Mouse (Mus musculus) embryonic facial prominence, embryonic 11.5 days (tissue): Measurements from ENCODE around the gene Ccdc60. TPM values are rescaled to one million over a fixed set of nuclear protein-coding genes. Genes with fewer than 3 reads are reported as not detected.
A peak's percentile ranks its signal among the peaks of the same experiment; 100 is the strongest.

Experiments
- ATAC-seq: fragments of 200-750 bp; cut with Nextera tagmentation; replicated peaks from 2 replicates; pipeline ENCODE4 v1.8.0; 2017; ENCODE audit warnings: low read depth; ENCODE audit not compliant: insufficient number of reproducible peaks, low FRiP score, low TSS enrichment
- DNase-seq: peaks from one replicate; pipeline ENCODE4 v3.0.0-alpha.2; 2015; ENCODE audit warnings: low spot score
- H3K27ac ChIP-seq: fragments of 300-500 bp; sonication (generic); replicated peaks from 2 replicates; pipeline ENCODE4 v1.5.1; 2014; ENCODE audit warnings: mild to moderate bottlenecking, low read depth, low read length, control low read depth
- H3K27me3 ChIP-seq: fragments of 300-500 bp; sonication (generic); 2 replicates; pipeline ENCODE4 v1.6.1; 2014; ENCODE audit warnings: mild to moderate bottlenecking, low read length, moderate library complexity, mixed read lengths; ENCODE audit not compliant: control insufficient read depth, insufficient read depth
- H3K36me3 ChIP-seq: fragments of 300-500 bp; sonication (generic); replicated peaks from 2 replicates; pipeline ENCODE4 v1.6.1; 2014; ENCODE audit warnings: low read depth, mild to moderate bottlenecking, low read length, moderate library complexity, mixed read lengths; ENCODE audit not compliant: control insufficient read depth, insufficient read depth
- H3K4me1 ChIP-seq: fragments of 300-500 bp; sonication (generic); 2 replicates; pipeline ENCODE4 v1.6.1; 2014; ENCODE audit warnings: low read length, mixed read lengths; ENCODE audit not compliant: control insufficient read depth, insufficient read depth
- H3K4me2 ChIP-seq: fragments of 300-500 bp; sonication (generic); 2 replicates; pipeline ENCODE4 v1.6.1; 2014; ENCODE audit warnings: low read depth, mild to moderate bottlenecking, control low read depth, low read length, moderate library complexity
- H3K4me3 ChIP-seq: fragments of 300-500 bp; sonication (generic); 2 replicates; pipeline ENCODE4 v1.5.1; 2014; ENCODE audit warnings: low read depth, low read length, control low read depth
- H3K9ac ChIP-seq: fragments of 300-500 bp; sonication (generic); replicated peaks from 2 replicates; pipeline ENCODE4 v1.6.1; 2014; ENCODE audit warnings: mild to moderate bottlenecking, control low read depth, low read length
- H3K9me3 ChIP-seq: fragments of 300-500 bp; sonication (generic); replicated peaks from 2 replicates; pipeline ENCODE4 v1.6.1; 2016; ENCODE audit warnings: mild to moderate bottlenecking, low read length, inconsistent platforms, mixed read lengths; ENCODE audit not compliant: control insufficient read depth
- WGBS: fragments of 180-500 bp; shearing (Covaris S2); extraction: QIAGEN DNeasy Blood & Tissue Kit; methylation state at CpG from one replicate; pipeline ENCODE4 v1.1.7; 2014; 5-methylcytosine and 5-hydroxymethylcytosine counted together
- polyA plus RNA-seq: library from polyadenylated mRNA; unstranded; fragments of >200 nt; fragmentation: Nextera tagmentation; extraction: Ambion mirVana; gene quantifications from 2 replicates; pipeline ENCODE4 v1.2.1, GENCODE M21; 2014

Ccdc60 gene
- polyA plus RNA-seq, 1 experiment from 2014 or later, result 1.8 TPM

DNA sequence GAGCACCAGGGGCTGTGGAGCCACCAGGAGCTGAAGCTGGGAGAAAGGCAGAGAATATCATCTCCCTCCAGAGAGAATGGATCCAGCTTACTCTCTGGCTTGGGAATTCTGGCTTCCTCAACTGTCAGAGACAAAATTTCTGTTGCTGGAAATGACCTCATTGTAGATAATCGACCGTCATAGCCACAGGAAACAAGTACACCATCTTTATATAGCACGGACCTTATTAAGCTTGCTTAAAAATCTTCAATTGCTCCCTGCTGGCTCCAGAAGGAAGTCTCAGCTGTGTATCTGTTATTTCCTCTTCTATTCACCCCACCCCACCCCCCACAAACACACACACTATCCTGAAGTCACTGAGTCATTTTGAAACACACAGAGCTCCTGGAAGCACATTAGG lies 44.3 kb downstream of the Ccdc60 start:
- H3K27me3 ChIP-seq, result no peaks in the 10 kb centered on the region
- no peak overlapping the region for H3K27ac ChIP-seq
- no peaks in the 10 kb centered on the region for H3K36me3 ChIP-seq
- no peaks in the 10 kb centered on the region for H3K9me3 ChIP-seq
- no peak overlapping the region for H3K4me2 ChIP-seq
- ATAC-seq (no peak), DNase-seq (no peak)
- no peaks in the 10 kb centered on the region for H3K4me1 ChIP-seq
- no peak overlapping the region for H3K9ac ChIP-seq
- 79% methylated on average over 3 of the region's 3 CpGs for WGBS
- no peak overlapping the region for H3K4me3 ChIP-seq

DNA sequence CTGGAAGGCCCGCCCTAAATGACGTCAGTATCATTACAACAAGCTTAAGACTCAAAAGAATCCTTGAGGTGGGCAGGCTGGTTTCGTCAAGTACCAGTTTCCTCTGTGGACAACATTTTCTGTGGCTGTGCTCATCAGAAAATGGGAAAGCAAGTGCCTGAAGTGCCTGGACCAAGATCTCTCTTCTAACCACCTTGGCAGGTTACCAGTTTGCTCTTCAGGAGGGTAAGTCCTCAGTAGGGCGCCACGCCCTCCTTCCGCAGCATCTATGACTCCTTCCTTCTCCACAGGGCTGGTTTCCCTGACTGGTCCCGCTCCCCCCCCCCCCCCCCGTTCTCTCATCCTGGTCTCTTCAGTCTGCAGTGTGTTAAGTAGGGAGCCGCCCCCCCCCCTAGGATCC lies 45.2 kb downstream of the Ccdc60 start:
- H3K4me2 ChIP-seq, result no peak overlapping the region
- no peaks in the 10 kb centered on the region for H3K36me3 ChIP-seq
- no peak overlapping the region for H3K9ac ChIP-seq
- H3K4me3 ChIP-seq, result no peak overlapping the region
- DNase-seq (no peak), ATAC-seq (no peak)
- WGBS, result 73% methylated on average over 9 of the region's 9 CpGs
- no peaks in the 10 kb centered on the region for H3K4me1 ChIP-seq
- no peak overlapping the region for H3K27ac ChIP-seq
- H3K9me3 ChIP-seq, result no peaks in the 10 kb centered on the region
- no peaks in the 10 kb centered on the region for H3K27me3 ChIP-seq

DNA sequence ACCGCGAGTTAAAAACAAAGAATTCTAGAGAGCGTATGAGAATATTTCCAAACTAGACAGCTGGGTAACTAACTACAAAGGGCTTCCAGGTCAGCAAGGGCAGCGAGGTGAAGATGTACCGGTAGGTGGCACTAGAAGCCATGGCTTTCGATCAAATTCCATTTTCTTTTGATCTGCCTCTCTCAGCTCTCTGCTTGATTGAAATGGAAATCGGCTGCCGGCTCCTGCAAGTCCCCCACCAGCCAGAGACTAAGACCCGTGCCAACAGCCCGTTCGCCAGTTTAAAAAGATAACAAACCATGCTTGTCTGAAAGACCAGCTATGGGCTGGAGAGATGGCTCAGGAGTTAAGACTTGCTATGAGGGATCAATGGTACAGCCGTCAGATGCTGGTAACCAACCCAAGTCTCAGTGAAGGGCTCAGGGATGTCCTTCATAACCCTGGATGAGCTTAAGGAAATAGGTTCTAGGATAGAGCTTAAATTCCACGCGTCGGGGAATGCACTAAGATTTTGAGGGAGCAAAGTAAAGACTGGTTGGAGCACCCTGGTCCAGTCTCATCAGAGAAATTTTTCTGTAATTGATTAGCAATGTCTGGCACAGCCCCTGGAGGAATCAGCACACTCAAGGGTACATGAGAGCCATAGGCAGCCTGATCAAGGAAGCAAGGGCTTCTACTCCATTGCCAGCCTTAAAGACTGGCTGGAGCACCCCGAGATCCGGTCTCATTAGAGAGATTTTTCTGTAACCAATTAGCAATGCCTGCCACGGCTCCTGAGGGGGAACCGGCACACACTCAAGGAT lies 56.7 kb downstream of the Ccdc60 start:
- Histone ChIP-seq H3K4me3 (peak overlapping the region; percentile 19), H3K4me1 (no peaks in the 10 kb centered on the region), H3K4me2 (peak overlapping the region; percentile 25), H3K9ac (no peak overlapping the region; the same call in 1 of the 2 replicates), H3K9me3 (no peaks in the 10 kb centered on the region), H3K36me3 (no peaks in the 10 kb centered on the region), H3K27me3 (no peaks in the 10 kb centered on the region), H3K27ac (no peak overlapping the region)
- peak; percentile 92 for DNase-seq
- no peak; the same call in 1 of the 2 replicates for ATAC-seq
- WGBS, result 21% methylated on average over 19 of the region's 19 CpGs

DNA sequence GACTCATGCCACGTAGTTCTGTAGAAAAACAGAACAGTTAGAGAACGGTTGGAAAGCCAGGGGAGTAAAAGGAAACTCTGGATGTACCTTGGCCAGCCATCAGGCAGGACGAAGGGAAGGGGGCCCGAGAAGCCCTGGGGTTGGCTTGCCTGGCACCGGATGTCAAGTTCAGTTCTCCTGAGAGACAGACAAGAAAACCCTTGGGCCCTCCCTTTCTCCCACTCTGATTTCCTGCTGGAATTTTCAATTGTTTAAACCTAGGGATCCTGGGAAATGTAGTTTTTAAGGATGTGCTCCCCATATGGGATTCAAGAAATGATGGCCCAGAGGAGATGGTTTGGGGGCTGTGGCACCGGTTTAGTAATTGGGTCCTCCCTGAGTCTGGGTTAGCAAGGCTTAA lies 60.4 kb downstream of the Ccdc60 start:
- no peaks in the 10 kb centered on the region for H3K27me3 ChIP-seq
- no peak overlapping the region for H3K4me3 ChIP-seq
- no peak overlapping the region for H3K27ac ChIP-seq
- no peaks in the 10 kb centered on the region for H3K9me3 ChIP-seq
- no peak overlapping the region for H3K4me2 ChIP-seq
- ATAC-seq (no peak), DNase-seq (no peak)
- H3K36me3 ChIP-seq, result no peaks in the 10 kb centered on the region
- 78% methylated on average over 6 of the region's 6 CpGs for WGBS
- no peak overlapping the region for H3K9ac ChIP-seq
- H3K4me1 ChIP-seq, result no peaks in the 10 kb centered on the region; the same call in 1 of the 2 replicates

DNA sequence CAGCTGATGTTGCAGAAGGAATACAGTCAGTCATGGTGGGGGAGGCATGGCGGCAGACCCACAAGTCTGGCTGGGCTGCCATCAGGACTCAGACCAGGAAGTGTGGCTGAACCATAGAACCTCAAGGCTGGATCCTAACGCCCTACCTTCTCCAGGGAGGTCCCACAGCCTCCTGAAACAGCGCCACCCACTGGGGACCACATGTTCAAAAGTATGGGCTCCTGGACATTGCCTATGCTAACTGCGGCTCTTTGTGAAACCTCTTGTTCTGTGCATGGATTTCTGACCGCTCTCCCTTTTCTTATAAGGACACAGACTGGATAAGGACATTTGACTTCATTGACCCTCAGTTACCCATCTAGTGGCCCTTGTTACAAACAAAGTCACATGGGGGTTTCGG lies 64.8 kb downstream of the Ccdc60 start:
- no peak for ATAC-seq
- 78% methylated on average over 6 of the region's 6 CpGs for WGBS
- no peaks in the 10 kb centered on the region; the same call in 1 of the 2 replicates for H3K4me1 ChIP-seq
- no peak overlapping the region for H3K4me2 ChIP-seq
- H3K9ac ChIP-seq, result no peak overlapping the region
- H3K9me3 ChIP-seq, result no peaks in the 10 kb centered on the region
- H3K36me3 ChIP-seq, result no peaks in the 10 kb centered on the region
- H3K27ac ChIP-seq, result no peak overlapping the region
- DNase-seq, result no peak
- H3K27me3 ChIP-seq, result no peaks in the 10 kb centered on the region
- H3K4me3 ChIP-seq, result no peak overlapping the region

DNA sequence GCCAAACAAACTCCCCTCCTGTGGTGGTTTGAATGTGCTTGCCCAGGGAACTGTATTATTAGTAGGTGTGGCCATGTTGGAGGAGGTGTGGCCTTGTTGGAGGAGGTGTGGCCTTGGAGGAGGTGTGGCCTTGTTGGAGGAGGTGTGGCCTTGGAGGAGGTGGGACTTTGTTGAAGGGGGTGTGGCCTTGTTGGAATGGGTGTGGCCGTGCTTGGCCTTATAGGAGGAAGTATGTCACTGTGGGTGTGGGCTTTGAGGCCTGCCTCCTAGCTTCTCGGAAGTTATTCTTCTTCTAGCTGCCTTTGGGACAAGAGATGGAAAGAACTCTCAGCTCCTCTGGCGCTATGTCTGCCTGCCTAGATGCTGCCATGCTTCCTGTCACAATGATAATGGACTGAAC lies 66.9 kb downstream of the Ccdc60 start:
- Histone ChIP-seq H3K9me3 (no peaks in the 10 kb centered on the region), H3K4me2 (no peak overlapping the region), H3K27ac (no peak overlapping the region), H3K4me1 (no peaks in the 10 kb centered on the region; the same call in 1 of the 2 replicates), H3K36me3 (no peaks in the 10 kb centered on the region), H3K27me3 (no peaks in the 10 kb centered on the region), H3K9ac (no peak overlapping the region), H3K4me3 (no peak overlapping the region)
- no peak for ATAC-seq
- 87% methylated on average over 3 of the region's 3 CpGs for WGBS
- DNase-seq, result no peak

DNA sequence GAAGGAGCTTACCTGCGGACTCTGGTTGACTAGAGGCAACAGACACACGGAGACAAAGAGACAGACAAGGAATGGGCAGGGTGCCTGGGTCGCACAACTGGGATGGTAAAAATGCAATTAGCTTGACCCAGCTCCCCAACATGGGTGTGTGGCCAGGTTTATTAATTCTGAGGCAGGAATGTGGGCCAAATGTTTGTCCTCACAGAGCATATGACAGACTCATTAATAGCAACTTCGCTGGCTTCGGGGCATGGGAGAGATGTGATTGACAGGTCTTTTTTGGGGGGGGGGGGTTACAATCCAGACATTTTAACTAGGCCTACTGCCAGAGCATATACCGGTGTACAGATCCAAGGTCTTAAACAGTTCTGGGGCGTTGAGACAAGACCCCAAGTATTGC lies 69.5 kb downstream of the Ccdc60 start:
- no peak overlapping the region for H3K27ac ChIP-seq
- no peaks in the 10 kb centered on the region for H3K27me3 ChIP-seq
- ATAC-seq (no peak), DNase-seq (no peak)
- H3K4me3 ChIP-seq, result no peak overlapping the region
- WGBS, result 79% methylated on average over 7 of the region's 7 CpGs
- no peak overlapping the region for H3K4me2 ChIP-seq
- H3K9ac ChIP-seq, result no peak overlapping the region
- H3K4me1 ChIP-seq, result no peaks in the 10 kb centered on the region
- H3K36me3 ChIP-seq, result no peaks in the 10 kb centered on the region
- H3K9me3 ChIP-seq, result no peaks in the 10 kb centered on the region

DNA sequence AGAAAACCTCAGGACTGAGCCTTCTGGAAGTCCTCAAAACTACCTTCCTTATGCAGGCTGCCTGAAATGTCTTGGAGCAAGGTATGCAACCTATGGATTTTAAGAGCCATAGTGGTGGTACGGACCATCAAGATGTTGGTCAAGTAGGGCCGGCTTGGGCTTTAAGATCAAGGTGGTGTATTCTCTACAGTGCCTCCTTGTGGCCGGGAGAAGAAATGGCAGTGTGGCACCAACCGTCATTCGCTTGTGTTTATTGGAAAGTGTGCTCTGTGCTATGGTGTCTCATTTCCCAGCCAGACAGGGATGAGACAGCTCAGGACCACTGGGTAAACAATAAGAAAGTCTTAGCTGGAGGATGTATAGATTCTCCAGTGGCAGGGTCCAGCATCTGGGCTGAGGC lies 76.1 kb downstream of the Ccdc60 start:
- Histone ChIP-seq H3K36me3 (no peaks in the 10 kb centered on the region), H3K9ac (no peak overlapping the region), H3K27ac (no peak overlapping the region), H3K4me1 (no peaks in the 10 kb centered on the region), H3K27me3 (no peaks in the 10 kb centered on the region), H3K4me3 (no peak overlapping the region), H3K4me2 (no peak overlapping the region), H3K9me3 (no peaks in the 10 kb centered on the region)
- WGBS, result 58% methylated on average over 5 of the region's 5 CpGs
- no peak for ATAC-seq
- DNase-seq, result no peak
